In the genomic region with DNA sequence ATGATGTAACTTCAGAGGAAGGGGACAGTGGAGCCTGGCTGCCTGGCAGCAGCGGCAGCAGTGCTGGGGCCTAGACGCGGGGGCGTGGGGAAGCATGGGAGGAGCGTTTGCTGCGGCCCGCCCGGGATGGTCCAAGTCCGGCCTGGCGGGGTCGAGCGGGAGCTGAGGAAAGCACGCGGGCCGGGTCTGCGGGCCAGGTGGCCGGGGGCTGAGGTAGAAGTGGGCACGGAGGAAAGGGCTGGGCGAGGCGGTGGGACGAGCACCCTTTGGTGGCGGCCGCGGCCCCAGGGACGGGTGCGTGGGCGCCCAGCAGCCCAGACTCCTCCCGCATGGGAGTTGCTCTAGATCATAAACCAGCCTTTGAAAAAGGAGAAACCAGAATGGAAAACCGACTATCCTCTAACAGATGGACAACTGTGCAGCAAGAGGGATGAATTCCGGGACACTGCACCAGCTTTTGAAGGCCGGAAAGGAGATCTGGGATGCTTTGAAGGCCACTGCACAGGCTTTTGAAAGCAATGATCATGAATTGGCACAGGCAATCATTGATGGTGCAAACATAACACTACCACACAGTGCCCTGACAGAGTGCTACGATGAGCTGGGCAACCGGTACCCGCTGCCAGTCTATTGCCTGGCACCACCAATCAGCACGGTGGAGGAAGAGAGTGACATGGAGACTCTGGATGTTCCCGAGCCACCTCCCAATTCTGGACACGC, we compare ENCODE assay signal across 8 mouse cellular contexts. TPM values are rescaled to one million over a fixed set of nuclear protein-coding genes. Genes with fewer than 3 reads are reported as not detected.
DNase-seq lines count a peak whose midpoint lies in the region; ATAC-seq and TF ChIP-seq lines count a peak whose summit lies in the region.

No protein-coding gene starts in this region.

- peak overlapping the region; percentile 52 for H3K4me2 ChIP-seq in forebrain, embryonic 16.5 days (ENCODE audit: low read length)
- peak overlapping the region; percentile 55 for H3K4me2 ChIP-seq in hindbrain, embryonic 14.5 days (replicated peaks)
- peak overlapping the region; percentile 54 for H3K4me2 ChIP-seq in midbrain, embryonic 15.5 days

- peak overlapping the region; percentile 57 for H3K27ac ChIP-seq in cerebellum, adult 2 months (ENCODE audit: insufficient read depth, low read length)
- H3K27ac ChIP-seq in forebrain, embryonic 16.5 days (ENCODE audit: low read length) = no peak overlapping the region
- H3K27ac ChIP-seq in hindbrain, embryonic 14.5 days = peak overlapping the region; percentile 5; the same call in 1 of the 2 replicates
- no peak overlapping the region for H3K27ac ChIP-seq in midbrain, embryonic 15.5 days
- peak overlapping the region; percentile 50; the same call in 1 of the 2 replicates for H3K27ac ChIP-seq in testis, adult 2 months (ENCODE audit: control insufficient read depth, insufficient read depth, low read depth, low read length)

- DNase-seq in thymus, postnatal 14 days = peak; percentile 17
- DNase-seq in thymus, postnatal 25 days = no peak
- peak; percentile 34 to 41 for DNase-seq in cerebellum, adult 2 months
- no peak for DNase-seq in hindbrain, embryonic 14.5 days (ENCODE audit: low spot score)
- peak; percentile 75 for DNase-seq in liver

- H3K4me1 ChIP-seq in cerebellum, adult 2 months (ENCODE audit: control insufficient read depth, insufficient read depth, low read length) = no peaks in the 10 kb centered on the region
- peaks cover 13% of the 10 kb centered on the region for H3K4me1 ChIP-seq in forebrain, embryonic 16.5 days (replicated peaks; ENCODE audit: control insufficient read depth, insufficient read depth, low read length)
- H3K4me1 ChIP-seq in hindbrain, embryonic 14.5 days (replicated peaks; ENCODE audit: control insufficient read depth, insufficient read depth, low read length) = no peaks in the 10 kb centered on the region; the same call in 1 of the 2 replicates
- H3K4me1 ChIP-seq in midbrain, embryonic 15.5 days = peaks cover 7% of the 10 kb centered on the region; the same call in 1 of the 2 replicates
- peaks cover 9% of the 10 kb centered on the region for H3K4me1 ChIP-seq in testis, adult 2 months (ENCODE audit: control insufficient read depth, insufficient read depth, low read length)

- H3K36me3 ChIP-seq in forebrain, embryonic 16.5 days (ENCODE audit: control insufficient read depth, insufficient read depth) = no peaks in the 10 kb centered on the region
- H3K36me3 ChIP-seq in hindbrain, embryonic 14.5 days (replicated peaks; ENCODE audit: control insufficient read depth, insufficient read depth) = peaks cover 9% of the 10 kb centered on the region
- H3K36me3 ChIP-seq in midbrain, embryonic 15.5 days (replicated peaks) = peaks cover 6% of the 10 kb centered on the region; the same call in 1 of the 2 replicates
- no peaks in the 10 kb centered on the region for H3K36me3 ChIP-seq in testis, adult 2 months (ENCODE audit: control insufficient read depth, insufficient read depth, low read length)

- 19% methylated on average over 37 of the region's 37 CpGs for WGBS in cerebellum, adult 2 months
- 32% methylated on average over 37 of the region's 37 CpGs for WGBS in forebrain, embryonic 16.5 days
- WGBS in hindbrain, embryonic 14.5 days = 35% methylated on average over 37 of the region's 37 CpGs
- 35% methylated on average over 37 of the region's 37 CpGs for WGBS in midbrain, embryonic 15.5 days

- no peaks in the 10 kb centered on the region for H3K9me3 ChIP-seq in forebrain, embryonic 16.5 days (ENCODE audit: control insufficient read depth, low read length)
- no peaks in the 10 kb centered on the region for H3K9me3 ChIP-seq in hindbrain, embryonic 14.5 days (ENCODE audit: control insufficient read depth, low read length)
- H3K9me3 ChIP-seq in midbrain, embryonic 15.5 days = no peaks in the 10 kb centered on the region

- H3K9ac ChIP-seq in forebrain, embryonic 16.5 days (replicated peaks; ENCODE audit: low read depth, low read length) = peak overlapping the region; percentile 48
- H3K9ac ChIP-seq in hindbrain, embryonic 14.5 days = peak overlapping the region; percentile 57
- peak overlapping the region; percentile 36 for H3K9ac ChIP-seq in midbrain, embryonic 15.5 days

- TF ChIP-seq CTCF in cerebellum, adult 2 months (IDR thresholded peaks at IDR 0.05; ENCODE audit: borderline replicate concordance, insufficient read depth, low read depth, low read length) = no peak
- TF ChIP-seq CTCF in testis, adult 2 months (IDR thresholded peaks at IDR 0.05; ENCODE audit: control insufficient read depth, insufficient read depth, insufficient replicate concordance, low read depth, low read length) = no peak

- ATAC-seq in forebrain, embryonic 16.5 days = peak; percentile 80
- peak; percentile 74; the same call in 1 of the 2 replicates for ATAC-seq in hindbrain, embryonic 14.5 days (ENCODE audit: low FRiP score)
- peak; percentile 80 for ATAC-seq in midbrain, embryonic 15.5 days (replicated peaks)

- no peaks in the 10 kb centered on the region for H3K27me3 ChIP-seq in cerebellum, adult 2 months (ENCODE audit: control insufficient read depth, insufficient read depth, low read length)
- H3K27me3 ChIP-seq in forebrain, embryonic 16.5 days (replicated peaks; ENCODE audit: control insufficient read depth, insufficient read depth, low read length) = no peaks in the 10 kb centered on the region
- no peaks in the 10 kb centered on the region for H3K27me3 ChIP-seq in hindbrain, embryonic 14.5 days (ENCODE audit: control insufficient read depth, insufficient read depth, low read length)
- H3K27me3 ChIP-seq in midbrain, embryonic 15.5 days (replicated peaks) = no peaks in the 10 kb centered on the region
- no peaks in the 10 kb centered on the region for H3K27me3 ChIP-seq in testis, adult 2 months (ENCODE audit: control insufficient read depth, insufficient read depth, low read length)

- peak overlapping the region; percentile 42 for H3K4me3 ChIP-seq in cerebellum, adult 2 months (replicated peaks; ENCODE audit: insufficient read depth, low read depth, low read length)
- H3K4me3 ChIP-seq in forebrain, embryonic 16.5 days (replicated peaks; ENCODE audit: low read length) = peak overlapping the region; percentile 34
- peak overlapping the region; percentile 32 for H3K4me3 ChIP-seq in hindbrain, embryonic 14.5 days (replicated peaks; ENCODE audit: low read length)
- peak overlapping the region; percentile 34 for H3K4me3 ChIP-seq in midbrain, embryonic 15.5 days
- peak overlapping the region; percentile 87 for H3K4me3 ChIP-seq in testis, adult 2 months (ENCODE audit: control insufficient read depth, low read depth, low read length)

- TF ChIP-seq POLR2A in cerebellum, adult 2 months (IDR thresholded peaks at IDR 0.05; ENCODE audit: borderline replicate concordance, insufficient read depth, low read length) = no peak
- TF ChIP-seq POLR2A in testis, adult 2 months (IDR thresholded peaks at IDR 0.05; ENCODE audit: control insufficient read depth, low read depth, low read length) = no peak

RNA-seq across cellular contexts. Expression of a gene that starts 12.0 kb away (rescaled TPM):
- 0.21 and 0.35 TPM in 2 replicates for polyA plus RNA-seq in cerebellum, adult 2 months (2012; rRNA removed)
- polyA plus RNA-seq in forebrain, embryonic 16.5 days (2015; fragmentation: Nextera tagmentation; extraction: Ambion mirVana) = 0.24 and 0.36 TPM in 2 replicates
- 0.17 and 0.44 TPM in 2 replicates for polyA plus RNA-seq in hindbrain, embryonic 14.5 days (2014; fragmentation: Nextera tagmentation; extraction: Ambion mirVana)
- polyA plus RNA-seq in midbrain, embryonic 15.5 days (2015; fragmentation: Nextera tagmentation; extraction: Ambion mirVana) = 0.17 and 0.32 TPM in 2 replicates
- 8.7 and 9.3 TPM in 2 replicates for polyA plus RNA-seq in testis, adult 2 months (2012; rRNA removed)

RNA-seq across cellular contexts. Expression of a gene that starts 58.6 kb away (rescaled TPM):
- polyA plus RNA-seq in cerebellum, adult 2 months (2012; rRNA removed) = 326 and 346 TPM in 2 replicates
- 179 TPM in 2 replicates for polyA plus RNA-seq in forebrain, embryonic 16.5 days (2015; fragmentation: Nextera tagmentation; extraction: Ambion mirVana)
- polyA plus RNA-seq in hindbrain, embryonic 14.5 days (2014; fragmentation: Nextera tagmentation; extraction: Ambion mirVana) = 250 and 268 TPM in 2 replicates
- polyA plus RNA-seq in midbrain, embryonic 15.5 days (2015; fragmentation: Nextera tagmentation; extraction: Ambion mirVana) = 196 and 201 TPM in 2 replicates
- polyA plus RNA-seq in testis, adult 2 months (2012; rRNA removed) = 321 and 364 TPM in 2 replicates

Comparison
In these comparisons a context has a peak if more than half of its experiments do, and no peak if none do; other contexts are left out.
1. DNase-seq: peak in thymus, postnatal 14 days (single experiment), cerebellum, adult 2 months (2 of 2) and liver (single experiment); none in thymus, postnatal 25 days (single experiment) and hindbrain, embryonic 14.5 days (single experiment).
2. H3K27ac ChIP-seq: peak in cerebellum, adult 2 months (single experiment), hindbrain, embryonic 14.5 days (single experiment) and testis, adult 2 months (single experiment); none in forebrain, embryonic 16.5 days (single experiment) and midbrain, embryonic 15.5 days (single experiment).
3. H3K4me3 ChIP-seq: peak in every context shown above with its lines; median percentile 87 in testis, adult 2 months; 42 in cerebellum, adult 2 months; 34 in forebrain, embryonic 16.5 days; 34 in midbrain, embryonic 15.5 days; 32 in hindbrain, embryonic 14.5 days.
4. Peak in every context shown above with its lines, with median percentiles within 50 percentile points of each other: ATAC-seq, H3K4me2 ChIP-seq and H3K9ac ChIP-seq.